Mouse (Mus musculus): ENCODE measurements around the gene Ercc6. TPM values are rescaled to one million over a fixed set of nuclear protein-coding genes. Genes with fewer than 3 reads are reported as not detected.

Ercc6 gene
- total RNA-seq, 2 experiments from 2014 or later, result 17.6 to 22.6 TPM

DNA sequence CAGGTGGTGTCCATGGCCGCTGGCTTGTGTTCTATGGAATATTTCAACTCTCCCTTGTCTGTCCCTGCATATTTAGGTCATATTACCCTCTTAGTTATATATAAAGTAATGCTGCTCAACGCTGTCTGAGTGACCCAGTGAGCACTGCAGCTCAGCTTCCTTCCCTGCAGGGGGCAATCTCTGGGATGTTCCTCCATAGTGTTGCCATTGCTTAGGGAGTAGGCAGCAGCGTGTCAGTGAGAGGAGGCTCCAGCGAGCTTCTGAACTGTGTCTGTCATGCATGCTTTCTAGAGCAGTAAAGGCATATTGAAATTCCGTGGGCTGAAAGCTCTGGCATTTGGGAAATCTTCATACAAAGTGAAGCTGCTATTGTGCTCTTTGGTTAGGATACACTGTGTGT is 38.5 kb downstream of the Ercc6 start:
- no peak for DNase-seq (ENCODE audit: low spot score in 2 of 2)
- intact Hi-C loops (cut with DNase I), result no loop called here

DNA sequence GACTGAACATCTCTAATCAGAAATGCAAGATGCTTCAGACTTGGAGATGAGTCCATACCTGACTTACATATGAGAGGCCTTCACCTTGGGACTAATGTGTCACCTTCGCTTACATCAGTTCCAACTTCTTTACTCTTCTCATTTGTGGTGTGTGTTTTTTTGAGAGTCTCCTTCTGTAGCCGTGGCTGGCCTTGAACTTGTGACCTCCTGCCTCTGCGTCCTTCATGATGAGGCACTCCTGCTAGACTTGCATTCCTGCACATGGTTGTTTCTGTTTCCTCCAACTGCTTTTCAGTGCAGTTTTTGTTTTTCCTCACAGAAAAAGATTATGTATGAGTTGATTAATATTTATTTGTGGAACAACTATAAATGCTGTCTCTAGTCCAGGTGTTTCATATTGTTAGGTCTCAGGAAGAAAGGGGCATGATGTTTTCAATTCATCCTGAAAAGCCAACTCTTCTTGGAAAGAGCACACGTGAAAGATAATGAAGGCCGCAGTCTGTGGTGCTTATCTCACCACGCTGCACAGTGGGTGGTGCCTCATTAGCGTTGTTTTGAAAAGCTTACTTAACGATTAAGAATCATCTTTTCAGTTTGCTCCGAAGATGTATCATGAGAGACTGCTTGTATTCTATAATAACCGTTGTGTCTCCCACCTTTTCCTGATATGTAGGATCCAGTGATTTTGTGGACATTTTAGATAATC is 40.0 kb downstream of the Ercc6 start:
- DNase-seq (ENCODE audit: low spot score in 2 of 2), result no peak
- intact Hi-C loops (cut with DNase I), result no loop called here

DNA sequence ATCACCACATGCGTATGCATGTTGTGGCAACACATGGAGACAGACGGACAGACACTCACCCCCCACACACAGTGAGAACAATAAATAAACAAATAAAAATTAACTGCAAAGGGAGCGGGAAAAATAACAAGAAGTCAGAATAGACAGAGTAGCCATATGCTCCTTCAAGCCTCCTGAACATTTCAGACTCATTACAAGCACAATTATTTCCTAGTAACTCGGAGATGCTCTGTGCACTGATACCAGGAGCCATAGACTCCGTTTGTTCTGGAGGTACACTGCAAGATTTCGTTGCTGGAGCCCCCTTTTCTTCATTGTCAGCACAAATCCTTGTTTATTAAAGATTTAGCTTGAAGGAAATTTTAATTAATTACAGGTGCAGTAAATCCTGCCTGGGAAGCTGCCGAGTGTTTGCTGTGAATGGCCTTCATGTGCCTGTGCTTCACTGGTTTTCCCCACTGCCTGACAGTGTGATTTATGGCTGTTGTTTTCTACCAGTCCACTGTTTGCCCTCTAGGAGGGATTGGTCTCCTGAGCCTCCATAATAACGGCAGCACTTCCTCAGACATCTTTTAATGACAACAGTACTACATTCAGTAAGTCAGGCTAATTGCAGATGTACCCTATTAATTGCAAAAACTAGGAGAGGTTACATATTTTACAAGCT is 41.7 kb downstream of the Ercc6 start:
- intact Hi-C loops (cut with DNase I), result no loop called here

DNA sequence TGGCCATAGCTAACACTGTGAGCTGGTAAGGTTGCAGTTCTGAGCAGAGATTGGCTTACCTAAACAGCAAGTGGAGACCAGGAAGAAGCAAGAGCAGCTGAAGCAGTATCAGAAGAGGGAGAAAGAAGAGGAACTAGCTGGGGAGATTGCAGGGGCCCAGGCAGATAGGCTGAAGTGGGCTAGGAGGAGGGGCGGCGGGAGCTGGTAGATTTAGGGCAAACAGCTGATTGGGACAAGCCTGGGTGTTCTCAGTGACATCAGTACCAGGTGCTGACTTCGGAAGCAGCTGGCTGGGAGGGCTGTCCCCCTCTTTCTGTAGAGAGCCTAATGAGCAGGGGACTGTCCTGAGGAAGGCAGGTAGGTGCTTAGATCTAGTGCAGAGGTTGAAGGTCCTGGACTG is 48.1 kb downstream of the Ercc6 start:
- DNase-seq (ENCODE audit: low spot score in 2 of 2), result no peak
- intact Hi-C loops (cut with DNase I), result no loop called here

More for the DNA sequence above, 41.7 kb downstream of the Ercc6 start:
- no peak for DNase-seq (ENCODE audit: low spot score in 2 of 2)

DNA sequence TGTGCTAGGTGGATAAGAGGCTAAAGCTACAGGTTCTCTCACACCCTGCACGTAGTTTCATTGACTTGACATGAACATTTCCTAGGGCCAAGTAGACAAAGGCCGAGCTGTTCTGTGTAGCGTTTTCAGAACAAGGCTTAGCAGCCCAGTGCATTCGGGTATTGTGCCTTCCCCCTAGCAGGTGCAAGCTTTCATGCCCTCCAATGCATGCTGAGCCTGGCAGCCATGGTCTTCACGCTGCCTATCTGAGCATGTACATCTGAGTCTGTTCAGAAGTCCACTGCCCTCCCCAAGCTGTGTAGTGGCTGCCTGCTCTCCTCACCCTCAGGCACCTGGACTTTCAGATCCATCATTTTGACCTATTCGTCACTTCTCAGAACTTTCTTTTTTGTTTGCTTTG is 50.3 kb downstream of the Ercc6 start:
- no peak for DNase-seq (ENCODE audit: low spot score in 2 of 2)
- intact Hi-C loops (cut with DNase I), result no loop called here

DNA sequence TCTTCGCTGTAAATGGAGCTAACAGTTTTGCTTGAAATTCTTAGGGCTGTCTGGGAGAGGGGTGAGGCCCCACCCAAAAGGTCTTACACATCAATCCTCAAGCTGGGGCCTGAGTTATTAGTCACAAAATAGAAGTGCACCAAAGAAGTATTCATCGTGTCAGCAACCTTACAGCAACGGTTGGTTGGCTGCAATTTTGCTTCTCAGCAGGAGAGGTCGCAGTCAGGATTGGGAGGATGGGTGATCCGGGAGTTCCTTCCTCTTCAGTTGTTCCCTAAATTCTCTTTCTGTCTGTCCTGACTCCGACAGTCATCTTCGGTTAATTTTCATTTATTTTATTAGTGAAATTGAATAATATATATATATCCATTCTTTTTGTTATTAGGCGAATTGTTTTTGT is 59.2 kb downstream of the Ercc6 start:
- intact Hi-C loops (cut with DNase I), result no loop called here

DNA sequence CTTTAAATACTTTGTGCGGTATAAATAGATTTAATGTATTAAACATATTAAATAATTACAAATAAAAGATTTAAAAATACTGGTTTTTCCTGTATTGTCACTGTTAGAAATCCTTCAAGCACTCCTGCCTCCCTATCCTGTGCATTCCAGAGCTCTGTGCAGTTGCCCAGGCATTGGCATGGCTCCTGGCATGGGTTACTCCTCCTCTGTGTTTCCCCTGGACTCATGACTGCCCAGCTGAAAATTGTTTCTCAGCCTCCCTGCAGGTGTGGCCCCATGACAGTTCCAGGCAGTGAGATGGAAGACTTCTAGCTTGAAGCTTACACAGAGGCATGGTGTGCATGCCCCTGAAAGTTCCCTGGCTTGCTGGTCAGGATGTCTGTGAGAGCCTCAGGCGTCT is 65.1 kb downstream of the Ercc6 start:
- intact Hi-C loops (cut with DNase I), result no loop called here
- DNase-seq (ENCODE audit: low spot score in 2 of 2), result no peak

More for the DNA sequence above, 59.2 kb downstream of the Ercc6 start:
- no peak for DNase-seq (ENCODE audit: low spot score in 2 of 2)

DNA sequence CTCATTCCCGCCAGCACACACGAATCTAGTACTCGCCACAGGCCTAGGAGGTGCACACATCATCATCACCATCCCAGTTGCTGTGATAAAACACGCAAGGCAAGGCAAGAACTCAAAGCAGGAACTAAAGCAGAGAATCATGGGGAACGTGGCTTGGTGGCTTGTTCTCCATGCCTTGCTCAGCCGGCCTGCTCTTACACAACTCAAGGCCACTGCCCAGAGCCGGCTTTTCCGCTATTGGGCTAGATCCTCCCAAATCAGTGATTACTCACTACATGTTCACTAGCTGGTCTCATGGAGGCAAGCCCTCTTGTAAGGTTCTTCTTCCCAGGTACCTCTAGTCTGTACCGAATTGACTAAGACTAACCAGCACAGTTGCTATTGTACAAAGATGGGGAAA is 70.4 kb downstream of the Ercc6 start:
- DNase-seq (ENCODE audit: low spot score in 2 of 2), result no peak
- intact Hi-C loops (cut with DNase I), result no loop called here

DNA sequence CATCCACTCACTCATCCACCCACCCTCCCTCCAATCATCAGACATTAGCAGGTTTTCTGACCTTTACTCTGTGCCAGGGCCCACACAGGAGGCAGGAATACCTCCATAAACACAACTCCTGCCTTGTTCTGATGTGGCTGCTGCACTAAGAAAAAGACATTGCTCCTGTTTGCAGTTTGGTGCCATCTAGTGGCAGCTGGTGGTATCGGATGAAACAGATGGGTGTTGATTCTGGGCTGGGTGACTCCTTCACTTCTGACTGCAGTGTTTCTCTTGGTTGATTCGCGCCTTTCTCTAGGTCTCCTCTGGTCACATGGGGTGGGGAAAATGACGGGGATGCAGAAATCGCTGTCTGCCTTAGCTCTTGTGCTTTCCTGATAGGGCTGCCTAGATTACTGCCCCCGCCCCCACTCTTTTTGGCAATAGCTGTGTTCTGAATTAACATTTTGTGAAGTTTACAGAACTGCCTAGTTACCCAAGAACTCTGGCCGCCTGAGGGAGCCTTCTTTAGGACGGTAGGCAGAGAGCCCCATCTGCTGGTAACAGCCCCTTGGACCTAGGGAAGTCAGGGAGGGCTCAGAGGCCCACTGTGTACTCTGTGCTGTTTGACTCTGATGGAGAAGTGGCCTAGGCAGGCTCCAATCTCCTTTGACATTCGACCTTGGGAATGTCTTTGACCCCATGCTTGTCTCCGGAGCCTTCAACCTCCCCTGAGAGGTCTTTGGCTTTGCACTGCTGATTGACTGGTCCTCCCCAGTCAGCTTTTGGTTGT is 73.9 kb downstream of the Ercc6 start:
- intact Hi-C loops (cut with DNase I), result loop anchor here (5.0 kb wide), 1 partner anchor 55 kb away; no protein-coding TSS in a partner anchor
- DNase-seq (ENCODE audit: low spot score in 2 of 2), result peak; percentile 86 to 91

DNA sequence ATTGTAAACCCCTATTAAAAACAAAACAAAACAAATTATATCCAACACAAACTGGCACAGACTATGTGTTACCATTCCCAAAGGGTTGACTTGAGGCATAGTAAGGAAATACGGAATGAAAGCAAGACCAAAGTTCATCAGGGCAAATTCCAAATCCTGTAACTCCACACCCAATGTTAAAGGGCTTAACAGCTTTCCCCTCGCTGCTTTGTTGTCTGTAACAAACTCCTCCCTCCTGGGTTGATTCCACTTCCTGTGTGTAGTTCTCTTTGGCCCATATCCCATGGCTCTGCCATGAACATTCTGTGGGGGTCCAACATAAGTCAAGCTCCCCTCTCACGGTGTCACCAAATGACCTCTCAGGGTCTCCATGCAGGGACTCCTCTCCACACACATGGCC is 77.1 kb downstream of the Ercc6 start:
- no peak for DNase-seq (ENCODE audit: low spot score in 2 of 2)
- intact Hi-C loops (cut with DNase I), result loop anchor here (10.0 kb wide), 1 partner anchor 444 kb away; no protein-coding TSS in a partner anchor

DNA sequence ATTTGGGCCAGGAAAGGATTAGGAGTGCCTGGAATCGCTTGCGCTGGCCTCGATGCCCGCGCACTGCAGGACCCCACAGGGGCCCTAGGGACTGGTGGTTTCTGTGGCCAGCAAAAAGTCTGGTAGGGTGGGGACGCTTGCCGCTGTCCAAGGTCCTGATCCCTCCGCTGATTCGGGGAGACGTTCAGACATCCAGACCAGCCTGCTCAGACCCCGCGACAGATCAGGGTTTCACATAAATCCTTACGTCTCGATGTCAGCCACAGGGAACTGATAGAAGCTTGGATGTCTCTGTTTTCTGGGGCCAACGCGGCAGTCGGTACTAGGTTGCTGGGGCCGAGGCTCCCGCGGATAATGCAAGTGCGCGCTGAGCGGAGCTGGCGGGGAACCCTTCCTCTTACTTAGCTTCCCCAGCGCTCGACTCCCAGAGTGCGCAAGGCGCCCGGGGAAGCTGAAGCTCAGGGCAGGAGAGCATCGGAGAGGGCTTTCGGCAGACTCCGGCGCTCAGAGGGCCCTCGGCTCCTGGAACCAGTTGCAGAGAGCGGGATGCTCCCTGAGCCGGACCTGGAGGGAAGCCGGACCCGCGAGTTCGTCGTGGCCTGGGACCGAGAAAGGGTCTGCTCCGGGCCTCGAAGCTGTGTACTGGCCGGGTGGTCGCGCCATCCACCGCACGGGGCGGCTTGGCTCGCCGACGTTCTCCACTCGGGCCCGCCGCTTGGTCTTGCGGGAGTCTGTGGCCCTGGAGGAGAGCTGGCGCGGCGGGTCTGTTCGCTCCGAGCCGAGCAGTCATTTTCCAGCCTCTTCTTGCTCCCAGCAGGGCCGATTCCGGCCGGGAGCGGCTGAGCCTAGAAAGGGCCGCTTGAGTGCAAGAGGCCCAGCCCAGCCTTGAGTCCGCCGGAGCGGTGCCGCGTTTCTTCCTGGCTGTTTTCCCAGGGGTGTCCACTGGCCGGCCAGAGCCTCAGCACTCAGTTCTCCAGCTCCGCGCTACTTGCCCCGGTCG is 84.2 kb downstream of the Ercc6 start:
- peak; percentile 10 to 28 for DNase-seq (ENCODE audit: low spot score in 2 of 2)
- intact Hi-C loops (cut with DNase I), result loop anchor here (10.0 kb wide), 1 partner anchor 437 kb away; no protein-coding TSS in a partner anchor

DNA sequence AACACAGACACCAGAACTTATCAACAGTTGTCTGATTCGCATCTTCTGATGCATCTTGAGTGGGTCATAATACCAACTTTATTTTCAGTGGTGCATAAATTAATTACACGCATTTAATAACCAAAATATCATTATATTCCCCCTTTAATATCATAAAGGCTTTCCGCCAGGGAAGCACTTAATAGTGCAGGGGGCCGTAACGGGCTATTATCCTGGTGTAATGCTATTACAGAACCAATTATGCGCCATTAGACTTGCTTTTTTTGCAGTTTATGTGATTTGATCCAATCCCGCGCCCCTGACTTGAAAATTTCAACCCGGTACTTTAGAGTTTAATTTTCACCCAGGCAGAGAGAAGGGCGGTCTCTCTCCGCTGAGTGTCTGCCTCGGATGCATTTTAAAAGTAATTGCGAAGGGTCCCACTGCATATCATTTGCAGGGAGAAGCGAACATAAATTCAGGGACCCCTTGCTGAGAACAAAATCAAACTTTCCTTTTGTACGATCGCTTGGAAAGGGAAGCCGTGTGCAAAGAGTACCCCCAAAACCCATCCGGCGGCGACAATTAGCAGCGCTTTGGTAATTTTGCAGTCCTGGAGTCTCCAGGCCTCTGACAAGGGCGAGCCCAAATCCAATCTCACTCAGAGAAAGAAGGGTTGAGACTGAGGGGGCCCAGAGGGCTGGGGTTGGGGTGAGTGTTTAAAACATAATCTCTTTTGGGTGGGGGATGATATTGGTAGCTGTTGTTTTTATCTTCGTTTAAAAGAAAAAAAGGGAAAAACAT is 85.3 kb downstream of the Ercc6 start:
- no peak for DNase-seq (ENCODE audit: low spot score in 2 of 2)
- intact Hi-C loops (cut with DNase I), result loop anchor here (10.0 kb wide), 1 partner anchor 436 kb away; no protein-coding TSS in a partner anchor

DNA sequence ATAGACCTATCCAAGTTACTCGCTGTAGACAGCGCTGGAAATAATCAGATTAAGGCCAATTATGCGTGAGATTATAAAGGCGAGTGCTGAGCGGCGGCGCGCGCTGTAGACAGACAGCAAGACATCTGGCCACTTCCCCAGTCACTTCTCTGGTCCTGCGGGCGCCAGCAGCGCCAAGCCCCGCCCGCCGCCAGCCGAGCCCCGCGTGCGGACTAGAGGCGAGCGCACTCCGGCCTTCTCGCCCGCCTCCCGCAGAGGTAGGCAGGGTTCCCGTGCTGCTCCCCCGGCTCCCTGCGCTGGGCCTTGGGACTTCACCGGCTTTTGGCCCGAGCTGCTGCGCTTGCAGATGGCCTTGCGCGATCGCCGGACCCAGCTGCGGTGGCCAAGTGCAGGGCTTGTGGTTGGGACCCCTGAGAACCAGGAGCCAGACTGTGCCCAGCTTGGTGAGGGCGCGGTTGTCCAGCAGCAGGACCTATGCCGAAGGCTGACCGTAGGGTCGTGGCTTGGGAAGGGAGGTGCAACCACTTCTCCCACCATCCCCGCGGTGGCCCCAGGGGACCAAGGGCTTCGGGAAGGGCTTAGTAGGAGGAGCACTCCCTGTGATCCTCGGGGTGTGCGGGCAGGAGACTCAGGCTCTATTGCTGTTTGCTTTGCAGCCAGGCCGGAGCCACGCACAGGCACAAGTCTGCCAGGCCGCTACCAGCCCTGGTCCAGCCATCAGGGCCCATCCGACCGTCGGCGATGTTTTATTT is 86.1 kb downstream of the Ercc6 start, which contains the start of gene Prrxl1:
Gene Prrxl1, plus strand, starts transcription at position 118 of the 752 bp plus-strand sequence.
- DNase-seq (ENCODE audit: low spot score in 2 of 2), result no peak
- intact Hi-C loops (cut with DNase I), result loop anchor here (10.0 kb wide), 4 partner anchors 205 to 605 kb away; no protein-coding TSS in a partner anchor

DNA sequence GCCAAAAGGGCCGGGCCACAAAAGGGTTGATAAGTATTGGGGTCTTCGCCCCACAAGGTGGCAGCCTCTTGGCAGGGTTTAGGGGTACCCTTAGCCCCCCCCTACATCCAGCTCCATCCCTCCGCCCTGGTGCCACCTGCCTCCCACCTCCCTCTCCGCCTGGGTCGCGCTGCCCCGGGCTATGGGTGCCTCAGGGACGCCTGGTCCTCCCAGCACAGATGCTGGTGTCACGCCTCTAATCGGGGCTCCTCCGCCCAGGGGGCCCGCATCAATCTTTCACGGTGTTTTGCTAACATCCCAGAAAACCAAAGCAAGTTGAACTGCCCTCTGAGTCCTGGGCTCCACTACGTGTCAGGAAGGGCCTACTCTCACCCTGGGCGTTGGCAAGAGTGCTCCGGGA is 86.8 kb downstream of the Ercc6 start:
- intact Hi-C loops (cut with DNase I), result loop anchor here (10.0 kb wide), 3 partner anchors 205 to 605 kb away; no protein-coding TSS in a partner anchor
- no peak for DNase-seq (ENCODE audit: low spot score in 2 of 2)

DNA sequence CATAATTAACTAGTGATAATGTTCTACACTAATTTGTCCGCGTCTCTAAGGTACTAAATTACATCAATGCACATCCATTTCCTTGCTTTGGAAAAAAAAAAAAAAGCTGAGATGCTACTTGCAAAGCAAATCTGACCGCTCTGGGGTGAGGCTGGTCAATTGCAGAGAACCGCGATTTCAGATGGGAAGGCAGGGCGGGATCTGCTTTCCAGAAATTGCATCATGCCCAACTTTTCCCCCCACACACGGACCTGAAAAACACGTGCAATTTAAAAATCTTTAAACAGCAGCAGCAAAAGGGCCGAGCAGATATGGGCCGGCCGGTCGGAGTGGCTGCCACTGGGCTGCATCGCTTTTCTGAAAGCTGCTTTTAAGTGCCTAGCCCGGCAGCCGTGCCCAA is 92.2 kb downstream of the Ercc6 start:
- intact Hi-C loops (cut with DNase I), result loop anchor here (10.0 kb wide), 3 partner anchors 199 to 599 kb away; no protein-coding TSS in a partner anchor

DNA sequence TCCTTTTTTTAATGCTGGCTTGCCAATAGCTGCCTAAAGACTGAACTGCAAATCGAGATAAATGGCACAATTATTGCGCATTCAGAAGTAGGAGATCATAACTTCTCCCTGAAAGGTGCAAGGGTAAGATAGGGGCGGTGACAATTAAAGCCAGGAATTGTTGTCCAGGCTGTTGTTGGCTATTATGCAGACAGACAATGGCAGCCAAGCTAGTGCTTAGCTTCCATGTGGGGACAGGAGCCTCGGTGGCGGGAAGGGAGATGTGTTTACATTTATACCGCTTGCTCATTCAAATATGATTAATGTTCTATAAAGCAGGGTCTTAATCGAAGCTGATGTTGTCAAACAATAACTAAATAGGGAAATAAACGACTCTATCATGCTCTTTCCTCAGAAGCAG is 93.0 kb downstream of the Ercc6 start:
- no peak for DNase-seq (ENCODE audit: low spot score in 2 of 2)
- intact Hi-C loops (cut with DNase I), result loop anchor here (10.0 kb wide), 3 partner anchors 198 to 598 kb away; no protein-coding TSS in a partner anchor

More for the DNA sequence above, 92.2 kb downstream of the Ercc6 start:
- no peak for DNase-seq (ENCODE audit: low spot score in 2 of 2)

DNA sequence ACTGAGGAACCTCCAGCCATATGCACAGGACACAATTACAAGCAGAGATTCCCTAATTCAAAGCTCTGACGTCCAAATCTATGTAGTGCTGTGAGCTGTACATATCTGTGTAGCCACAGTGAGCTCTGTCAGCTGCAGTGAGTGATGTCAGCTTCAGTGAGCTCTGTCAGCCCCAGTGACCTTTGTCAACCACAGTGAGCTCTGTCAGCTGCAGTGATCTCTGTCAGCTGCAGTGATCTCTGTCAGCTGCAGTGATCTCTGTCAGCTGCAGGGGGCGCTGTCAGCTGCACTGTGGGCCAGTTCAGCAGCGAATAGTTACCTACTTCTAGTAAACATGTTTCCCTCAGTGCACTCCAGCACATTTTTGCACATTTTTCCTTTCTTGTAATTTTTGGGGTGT is 96.1 kb downstream of the Ercc6 start:
- intact Hi-C loops (cut with DNase I), result loop anchor here (10.0 kb wide), 3 partner anchors 195 to 595 kb away; no protein-coding TSS in a partner anchor

More for the DNA sequence above, 96.1 kb downstream of the Ercc6 start:
- DNase-seq (ENCODE audit: low spot score in 2 of 2), result peak; percentile 52 to 57

All from left cerebral cortex, postnatal 14 days (tissue).